Mouse (Mus musculus) embryonic fibroblast, embryonic 13.5 days (primary cell): Measurements from ENCODE around the gene Tssk2. TPM values are rescaled to one million over a fixed set of nuclear protein-coding genes. Genes with fewer than 3 reads are reported as not detected.

ENCODE experiments used
- H3K27ac ChIP-seq: 2 replicates; pipeline ENCODE4 v1.5.1; 2012; ENCODE audit warnings: low read length, control low read depth, inconsistent platforms; ENCODE audit not compliant: insufficient read depth
- H3K4me1 ChIP-seq: 2 replicates; pipeline ENCODE4 v1.6.1; 2011; ENCODE audit warnings: low read length; ENCODE audit not compliant: control insufficient read depth, insufficient read depth
- H3K4me3 ChIP-seq: 2 replicates; pipeline ENCODE4 v1.5.1; 2011; ENCODE audit warnings: mild to moderate bottlenecking, control low read depth, low read length; ENCODE audit not compliant: insufficient read depth
- CTCF ChIP-seq: IDR thresholded peaks from 2 replicates; pipeline ENCODE4 v1.5.1; 2011; ENCODE audit warnings: mild to moderate bottlenecking, control low read depth, low read length, moderate library complexity, borderline replicate concordance; ENCODE audit not compliant: insufficient read depth
- POLR2A ChIP-seq: IDR thresholded peaks from 2 replicates; pipeline ENCODE4 v1.6.1; 2011; ENCODE audit warnings: low read depth, mild to moderate bottlenecking, control low read depth, low read length, moderate library complexity
- polyA plus RNA-seq: library from polyadenylated mRNA; stranded (reverse); fragments of >200 nt; gene quantifications from 2 replicates; pipeline ENCODE4 v1.2.4, GENCODE M21; 2011; ENCODE audit warnings: low read depth; ENCODE audit not compliant: missing spikeins, insufficient read length

Tssk2 gene
- not detected in 2 replicates for polyA plus RNA-seq

- TF ChIP-seq POLR2A (no peak), CTCF (no peak)
- Histone ChIP-seq H3K27ac (no peak within 1 kb of the TSS), H3K4me3 (no peak within 1 kb of the TSS), H3K4me1 (no peaks in the 10 kb centered on the region)
Observed at GRCm38 (mm10) chr16:17898462-17898861, at the start of gene Tssk2, which contains the start of gene Dgcr2. Gene Tssk2 (plus strand): TSS chr16:17898637. Gene Dgcr2 (minus strand): TSS chr16:17898562.

GRCm38 (mm10) chr16:17848928-17849327 is 49.5 kb upstream of the Tssk2 start:
- no peak overlapping the region for H3K27ac ChIP-seq
- H3K4me1 ChIP-seq = no peaks in the 10 kb centered on the region
- no peak overlapping the region for H3K4me3 ChIP-seq
- TF ChIP-seq POLR2A (no peak), CTCF (peak; percentile 66; the same call in 1 of the 2 replicates)

GRCm38 (mm10) chr16:17849486-17849885 is 49.0 kb upstream of the Tssk2 start:
- no peak for TF ChIP-seq CTCF
- Histone ChIP-seq H3K27ac (no peak overlapping the region), H3K4me3 (no peak overlapping the region), H3K4me1 (no peaks in the 10 kb centered on the region)

GRCm38 (mm10) chr16:17851331-17851730 is 47.1 kb upstream of the Tssk2 start:
- Histone ChIP-seq H3K27ac (no peak overlapping the region), H3K4me1 (no peaks in the 10 kb centered on the region), H3K4me3 (no peak overlapping the region)
- TF ChIP-seq POLR2A (no peak), CTCF (no peak)

GRCm38 (mm10) chr16:17851860-17852259 is 46.6 kb upstream of the Tssk2 start:
- H3K27ac ChIP-seq = no peak overlapping the region
- TF ChIP-seq POLR2A (no peak), CTCF (no peak)
- H3K4me3 ChIP-seq = no peak overlapping the region
- H3K4me1 ChIP-seq = no peaks in the 10 kb centered on the region

- no peak overlapping the region for H3K4me3 ChIP-seq
- no peak overlapping the region for H3K27ac ChIP-seq
- no peak for TF ChIP-seq POLR2A
- TF ChIP-seq CTCF = no peak
- no peaks in the 10 kb centered on the region for H3K4me1 ChIP-seq
Observed at GRCm38 (mm10) chr16:17853263-17853662, 45.2 kb upstream of the Tssk2 start.

GRCm38 (mm10) chr16:17857157-17857556 is 41.3 kb upstream of the Tssk2 start:
- no peak for TF ChIP-seq POLR2A
- TF ChIP-seq CTCF = no peak
- Histone ChIP-seq H3K4me3 (no peak overlapping the region), H3K27ac (no peak overlapping the region), H3K4me1 (no peaks in the 10 kb centered on the region)

GRCm38 (mm10) chr16:17858592-17858991 is 39.8 kb upstream of the Tssk2 start:
- Histone ChIP-seq H3K4me1 (no peaks in the 10 kb centered on the region), H3K4me3 (no peak overlapping the region), H3K27ac (no peak overlapping the region)
- TF ChIP-seq POLR2A (no peak), CTCF (peak; percentile 29; the same call in 1 of the 2 replicates)

- Histone ChIP-seq H3K4me3 (no peak overlapping the region), H3K27ac (no peak overlapping the region)
- TF ChIP-seq POLR2A (no peak), CTCF (no peak)
Observed at GRCm38 (mm10) chr16:17865293-17865692, 33.1 kb upstream of the Tssk2 start.

GRCm38 (mm10) chr16:17865770-17866169 is 32.7 kb upstream of the Tssk2 start:
- H3K4me3 ChIP-seq = no peak overlapping the region
- no peaks in the 10 kb centered on the region for H3K4me1 ChIP-seq
- no peak overlapping the region for H3K27ac ChIP-seq
- TF ChIP-seq POLR2A (no peak), CTCF (no peak)

More at GRCm38 (mm10) chr16:17865293-17865692, 33.1 kb upstream of the Tssk2 start:
- no peaks in the 10 kb centered on the region for H3K4me1 ChIP-seq

GRCm38 (mm10) chr16:17871248-17871647 is 27.2 kb upstream of the Tssk2 start:
- H3K4me3 ChIP-seq = no peak overlapping the region
- H3K27ac ChIP-seq = no peak overlapping the region
- TF ChIP-seq CTCF (no peak), POLR2A (no peak)
- peaks cover 2% of the 10 kb centered on the region; the same call in 1 of the 2 replicates for H3K4me1 ChIP-seq
